ENCODE assay signal across 20 mouse cellular contexts in the genomic region with DNA sequence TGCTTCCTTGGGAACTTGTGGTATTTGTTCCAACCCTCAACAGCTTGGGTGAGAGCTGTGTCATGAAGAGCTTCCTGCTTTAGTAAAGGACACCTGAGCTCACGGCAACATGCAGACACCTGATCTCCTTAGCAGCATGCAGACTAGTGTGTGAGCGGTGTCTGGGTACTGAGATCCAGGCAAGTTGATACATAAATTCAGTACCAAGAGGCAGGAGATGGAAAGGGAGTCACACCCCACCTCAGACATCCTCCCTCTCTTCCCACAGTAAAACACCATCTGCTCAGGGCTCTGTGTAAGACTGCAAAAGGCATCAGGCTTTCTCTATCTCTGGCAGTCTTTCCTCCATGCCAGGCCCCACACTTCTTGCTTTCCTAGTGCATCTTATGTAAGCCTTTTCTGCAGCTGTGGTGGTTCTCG.
DNase-seq lines count a peak whose midpoint lies in the region; ATAC-seq lines count a peak whose summit lies in the region.
"Had no signal": no experiment of that assay in that cellular context is flagged by ENCODE, and none has a peak within 500 bp of the region (broad histone marks: within the 10 kb centered on the region; RNA-seq: fewer than 3 reads in every experiment).

No protein-coding gene starts in this region.

- H3K4me3 ChIP-seq in intestine, embryonic 15.5 days (replicated peaks): no peak overlapping the region
- H3K4me3 ChIP-seq: heart, embryonic 12.5 days; lung, embryonic 15.5 days had no signal

- no peak overlapping the region for H3K27ac ChIP-seq in intestine, embryonic 15.5 days
- H3K27ac ChIP-seq: kidney, postnatal 0 days; lung, embryonic 15.5 days; stomach, postnatal 0 days had no signal

- no peaks in the 10 kb centered on the region for H3K9me3 ChIP-seq in intestine, embryonic 15.5 days
- H3K9me3 ChIP-seq: lung, embryonic 15.5 days had no signal

- ATAC-seq in intestine, embryonic 15.5 days: no peak
- ATAC-seq: midbrain, embryonic 16.5 days; Patski had no signal

- peak; percentile 38 for DNase-seq in layer of hippocampus, adult 11-12 months (ENCODE audit: low spot score)
- no peak for DNase-seq in layer of hippocampus, postnatal 10 days (ENCODE audit: low spot score in 2 of 2)
- DNase-seq in frontal cortex, postnatal 36 days (ENCODE audit: low spot score in 2 of 2): peak; percentile 54 to 83
- DNase-seq in left cerebral cortex, adult 9 months (ENCODE audit: low spot score in 2 of 2): peak; percentile 58 to 78
- DNase-seq in telencephalon, adult 2 months (ENCODE audit: low read depth, low spot score): peak; percentile 88
- DNase-seq in heart, postnatal 4 days: no peak
- DNase-seq in thymus, postnatal 4 days: no peak
- DNase-seq: adrenal gland, postnatal 36 days; B cell, adult 2 months; cerebellum, postnatal 10 days; heart, postnatal 36 days; thymus, postnatal 36 days had no signal

- no peak overlapping the region for H3K9ac ChIP-seq in intestine, embryonic 15.5 days
- H3K9ac ChIP-seq: heart, embryonic 12.5 days; lung, embryonic 15.5 days had no signal

- no peaks in the 10 kb centered on the region for H3K36me3 ChIP-seq in intestine, embryonic 15.5 days
- H3K36me3 ChIP-seq: heart, embryonic 12.5 days; lung, embryonic 15.5 days had no signal

- no peaks in the 10 kb centered on the region for H3K4me1 ChIP-seq in intestine, embryonic 15.5 days (replicated peaks)

- H3K27me3 ChIP-seq in intestine, embryonic 15.5 days (replicated peaks): no peaks in the 10 kb centered on the region
- H3K27me3 ChIP-seq: heart, embryonic 12.5 days; lung, embryonic 15.5 days; Patski had no signal

- WGBS in intestine, embryonic 15.5 days: 86% methylated on average over 3 of the region's 3 CpGs

- no peak overlapping the region for H3K4me2 ChIP-seq in intestine, embryonic 15.5 days (replicated peaks)
- H3K4me2 ChIP-seq: heart, embryonic 12.5 days; liver, embryonic 11.5 days; lung, embryonic 15.5 days had no signal

Comparison
In these comparisons a context has a peak if more than half of its experiments do, and no peak if none do; other contexts are left out.
1. DNase-seq: peak in layer of hippocampus, adult 11-12 months (single experiment), frontal cortex, postnatal 36 days (2 of 2), left cerebral cortex, adult 9 months (2 of 2) and telencephalon, adult 2 months (single experiment); none in layer of hippocampus, postnatal 10 days (0 of 2), heart, postnatal 4 days (single experiment) and thymus, postnatal 4 days (single experiment).